Mouse (Mus musculus): ENCODE data around the gene L1cam.

L1cam gene

DNA sequence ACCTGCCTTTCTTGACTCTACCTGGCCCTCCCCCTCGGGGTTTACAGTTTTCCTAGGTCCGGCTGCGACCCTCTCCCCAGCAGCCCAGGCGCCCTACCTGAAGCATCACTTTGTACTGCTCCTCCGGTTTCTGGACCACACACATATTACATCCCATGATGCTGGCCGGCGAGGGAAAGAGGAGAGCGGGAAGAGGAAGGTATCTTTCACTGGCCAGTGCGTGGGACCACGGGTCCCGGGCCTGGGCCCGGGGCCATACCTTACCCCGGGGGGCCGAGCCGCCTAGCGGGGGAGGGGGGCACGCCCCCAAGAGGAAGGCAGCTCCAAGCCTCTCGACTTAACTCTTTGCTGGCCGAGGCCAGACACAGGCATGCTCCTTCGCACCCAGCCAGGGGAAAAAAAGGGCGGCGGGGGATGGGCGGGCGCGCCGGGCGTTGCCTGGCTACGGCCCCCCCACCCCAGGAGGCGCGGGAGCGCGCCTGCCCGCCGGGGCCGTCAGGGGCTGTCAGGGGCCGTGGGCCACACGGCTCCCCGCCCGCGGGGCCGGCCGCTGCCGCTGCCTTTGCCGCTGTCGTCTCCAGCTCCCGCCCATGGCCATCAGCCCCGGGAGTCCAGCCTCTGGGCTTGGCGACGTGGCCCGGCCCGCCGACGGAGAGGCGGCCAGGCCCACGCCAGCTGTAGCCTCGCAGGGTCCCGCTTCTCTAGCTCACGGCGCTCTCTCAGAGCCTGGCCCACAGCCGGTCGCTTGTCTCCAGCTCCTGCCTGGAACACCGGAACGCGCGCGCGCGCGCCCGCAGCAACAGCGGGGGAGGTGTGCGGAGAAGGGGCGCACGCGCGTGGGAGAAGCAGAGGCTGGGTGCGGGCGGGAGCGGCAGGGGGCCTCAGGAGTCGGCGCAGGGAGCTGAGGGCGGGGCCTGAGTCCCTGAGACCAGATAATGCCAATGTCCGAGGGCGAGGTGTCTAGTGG is 71.4 kb downstream of the L1cam start, which contains the start of gene Pdzd4:
Gene Pdzd4 (minus strand): TSS at position 785 of the 967 bp plus-strand sequence.
- Histone ChIP-seq H3K4me3 (replicated peaks; ENCODE audit: low read length) (peak within 1 kb of the TSS; percentile 85), H3K27me3 (ENCODE audit: insufficient read depth, low read length) (no peaks in the 10 kb centered on the region), H3K36me3 (ENCODE audit: insufficient read depth, low read length) (no peaks in the 10 kb centered on the region), H3K9me3 (ENCODE audit: low read length) (no peaks in the 10 kb centered on the region), H3K4me1 (replicated peaks; ENCODE audit: low read depth, low read length) (peaks cover 25% of the 10 kb centered on the region)
- no peak for TF ChIP-seq CTCF (conservative IDR thresholded peaks at IDR 0.05; ENCODE audit: low read length)
- no peak for TF ChIP-seq NANOG (IDR thresholded peaks at IDR 0.05; ENCODE audit: borderline replicate concordance, low read length)
- no peak for TF ChIP-seq POU5F1 (IDR thresholded peaks at IDR 0.05; ENCODE audit: borderline replicate concordance, low read length)

DNA sequence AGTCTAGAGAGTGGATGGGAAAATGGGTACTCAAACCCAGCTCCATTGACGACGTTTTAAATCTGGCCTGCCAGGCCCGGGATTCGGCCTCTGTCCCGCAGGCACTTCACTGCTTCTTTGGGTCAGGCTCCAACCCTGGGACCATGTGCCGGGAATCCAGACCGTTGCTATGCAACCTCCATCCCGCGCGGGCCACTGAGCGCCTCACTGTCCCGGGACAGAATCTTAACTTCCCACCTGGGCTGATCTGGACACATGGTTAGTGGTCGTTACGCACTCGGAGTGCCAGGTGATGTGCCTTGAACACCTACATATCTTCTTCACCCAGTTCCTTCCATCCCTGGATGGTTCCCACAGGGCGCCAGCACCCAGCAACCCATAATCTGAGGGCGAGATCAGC is 72.2 kb downstream of the L1cam start:
- no peaks in the 10 kb centered on the region for H3K27me3 ChIP-seq (ENCODE audit: insufficient read depth, low read length)
- H3K4me3 ChIP-seq (replicated peaks; ENCODE audit: low read length), result peak overlapping the region; percentile 85
- no peaks in the 10 kb centered on the region for H3K9me3 ChIP-seq (ENCODE audit: low read length)
- no peak for TF ChIP-seq CTCF (conservative IDR thresholded peaks at IDR 0.05; ENCODE audit: low read length)
- no peak for TF ChIP-seq NANOG (IDR thresholded peaks at IDR 0.05; ENCODE audit: borderline replicate concordance, low read length)
- TF ChIP-seq POU5F1 (IDR thresholded peaks at IDR 0.05; ENCODE audit: borderline replicate concordance, low read length), result no peak
- peaks cover 33% of the 10 kb centered on the region for H3K4me1 ChIP-seq (replicated peaks; ENCODE audit: low read depth, low read length)
- H3K36me3 ChIP-seq (ENCODE audit: insufficient read depth, low read length), result peaks cover 4% of the 10 kb centered on the region

DNA sequence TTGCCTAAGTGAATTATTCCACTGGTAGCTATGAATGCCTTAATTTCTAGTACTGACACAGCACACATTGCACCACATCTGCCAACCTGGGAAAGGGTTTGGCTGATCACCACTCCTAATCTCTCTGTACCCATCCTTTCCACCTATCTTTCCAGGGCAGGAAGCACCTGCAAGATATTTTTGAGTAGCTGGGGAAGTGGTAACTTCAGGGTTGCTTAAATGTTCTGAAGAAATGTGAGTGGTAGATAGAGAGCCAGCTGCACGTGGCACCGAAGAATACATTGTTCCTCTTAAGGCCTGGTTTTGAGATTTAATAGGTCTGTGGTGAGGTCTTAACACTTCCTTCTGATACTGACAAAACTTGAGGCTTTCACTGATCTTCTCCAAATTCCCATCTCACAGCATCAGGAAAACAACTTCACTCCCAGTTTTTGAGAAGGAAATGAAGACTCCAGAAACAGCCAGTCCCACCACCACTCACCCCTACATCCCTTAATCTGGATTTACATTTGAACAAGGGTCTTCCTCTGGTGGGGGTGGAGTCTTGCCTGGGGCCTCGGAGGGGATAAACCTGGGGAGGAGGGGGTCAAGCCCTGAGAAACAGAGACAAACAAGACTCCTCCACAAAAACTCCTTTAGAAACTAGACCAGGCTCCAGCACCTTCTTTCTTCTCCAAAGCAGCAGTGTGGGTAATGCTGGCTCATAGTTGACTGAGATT is 79.2 kb downstream of the L1cam start:
- H3K36me3 ChIP-seq (ENCODE audit: insufficient read depth, low read length), result peaks cover 14% of the 10 kb centered on the region

DNA sequence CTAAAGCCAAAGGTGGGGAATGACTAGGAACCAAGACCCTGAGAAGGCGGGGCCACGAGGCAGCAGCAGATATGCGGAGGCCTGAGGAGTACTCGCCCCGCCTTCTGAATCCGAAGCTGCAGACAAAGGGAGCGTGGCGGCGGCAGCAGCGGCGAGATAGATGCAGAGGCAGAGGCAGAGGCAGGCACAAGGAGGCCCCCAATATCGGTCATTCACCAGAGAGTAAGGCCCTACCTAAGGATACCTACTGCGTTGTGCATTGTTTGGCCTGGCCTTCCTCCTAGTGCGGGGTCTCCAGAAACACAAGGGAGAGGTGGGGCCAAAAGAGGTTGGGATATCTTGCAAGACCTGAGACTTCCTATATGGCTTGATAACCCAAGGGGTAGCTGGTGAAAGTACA is 80.8 kb downstream of the L1cam start:
- Histone ChIP-seq H3K4me3 (replicated peaks; ENCODE audit: low read length) (peak overlapping the region; percentile 62), H3K27me3 (ENCODE audit: insufficient read depth, low read length) (no peaks in the 10 kb centered on the region), H3K9me3 (ENCODE audit: low read length) (no peaks in the 10 kb centered on the region), H3K4me1 (replicated peaks; ENCODE audit: low read depth, low read length) (peaks cover 75% of the 10 kb centered on the region), H3K36me3 (ENCODE audit: insufficient read depth, low read length) (peaks cover 18% of the 10 kb centered on the region)
- TF ChIP-seq CTCF (conservative IDR thresholded peaks at IDR 0.05; ENCODE audit: low read length) (no peak), POU5F1 (IDR thresholded peaks at IDR 0.05; ENCODE audit: borderline replicate concordance, low read length) (no peak), NANOG (IDR thresholded peaks at IDR 0.05; ENCODE audit: borderline replicate concordance, low read length) (no peak)

More for the DNA sequence above, 79.2 kb downstream of the L1cam start:
- no peaks in the 10 kb centered on the region for H3K27me3 ChIP-seq (ENCODE audit: insufficient read depth, low read length)
- no peaks in the 10 kb centered on the region for H3K9me3 ChIP-seq (ENCODE audit: low read length)
- peak overlapping the region; percentile 62; the same call in 1 of the 2 replicates for H3K4me3 ChIP-seq (replicated peaks; ENCODE audit: low read length)
- TF ChIP-seq POU5F1 (IDR thresholded peaks at IDR 0.05; ENCODE audit: borderline replicate concordance, low read length) (no peak), NANOG (IDR thresholded peaks at IDR 0.05; ENCODE audit: borderline replicate concordance, low read length) (no peak), CTCF (conservative IDR thresholded peaks at IDR 0.05; ENCODE audit: low read length) (no peak)
- H3K4me1 ChIP-seq (replicated peaks; ENCODE audit: low read depth, low read length), result peaks cover 71% of the 10 kb centered on the region

DNA sequence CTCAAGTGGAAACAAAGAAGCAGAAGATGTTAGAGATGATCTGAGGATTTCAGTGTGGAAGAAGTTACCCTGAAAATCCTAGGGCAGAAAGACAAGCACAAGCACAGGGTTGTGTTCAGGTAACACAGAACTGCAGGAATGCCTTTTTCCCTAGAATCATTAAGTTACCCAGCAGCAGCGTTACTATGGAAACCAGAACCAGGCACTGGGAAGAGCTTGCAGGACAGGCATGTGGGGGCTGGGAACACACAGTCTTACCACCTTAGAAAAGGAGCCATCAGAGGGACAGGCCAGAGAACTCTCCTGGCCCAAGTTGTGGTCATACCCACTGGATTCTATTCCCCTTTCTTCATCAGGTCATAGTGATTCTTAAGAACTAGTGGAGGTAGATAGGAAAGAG is 90.1 kb downstream of the L1cam start:
- Histone ChIP-seq H3K4me3 (replicated peaks; ENCODE audit: low read length) (no peak overlapping the region), H3K4me1 (replicated peaks; ENCODE audit: low read depth, low read length) (peaks cover 78% of the 10 kb centered on the region), H3K36me3 (ENCODE audit: insufficient read depth, low read length) (peaks cover 35% of the 10 kb centered on the region), H3K27me3 (ENCODE audit: insufficient read depth, low read length) (no peaks in the 10 kb centered on the region), H3K9me3 (ENCODE audit: low read length) (no peaks in the 10 kb centered on the region)
- TF ChIP-seq CTCF (conservative IDR thresholded peaks at IDR 0.05; ENCODE audit: low read length) (no peak), POU5F1 (IDR thresholded peaks at IDR 0.05; ENCODE audit: borderline replicate concordance, low read length) (no peak), NANOG (IDR thresholded peaks at IDR 0.05; ENCODE audit: borderline replicate concordance, low read length) (no peak)
